Mouse (Mus musculus) liver, embryonic 11.5 days (tissue): ENCODE measurements around the gene Tmc4. TPM values are rescaled to one million over a fixed set of nuclear protein-coding genes. Genes with fewer than 3 reads are reported as not detected.
A peak's percentile ranks its signal among the peaks of the same experiment; 100 is the strongest.
"Not testable (repeated sequence)": the region's sequence is repeated elsewhere in the genome, so short reads cannot be mapped to it uniquely, and the experiment has no call there.

Experiments used
- ATAC-seq: fragments of 200-750 bp; cut with Nextera tagmentation; replicated peaks from 2 replicates; pipeline ENCODE4 v1.8.0; 2017; ENCODE audit warnings: moderate number of reproducible peaks, mild to moderate bottlenecking, moderate TSS enrichment, moderate library complexity; ENCODE audit not compliant: low FRiP score
- DNase-seq: peaks from one replicate; pipeline ENCODE4 v3.0.0-alpha.2; 2017; ENCODE audit warnings: low spot score
- H3K27ac ChIP-seq: fragments of 300-500 bp; sonication (generic); 2 replicates; pipeline ENCODE4 v1.5.1; 2014; ENCODE audit warnings: mild to moderate bottlenecking, low read depth, low read length, control low read depth
- H3K27me3 ChIP-seq: fragments of 300-500 bp; sonication (generic); replicated peaks from 2 replicates; pipeline ENCODE4 v1.6.1; 2014; ENCODE audit warnings: low read length, mixed read lengths; ENCODE audit not compliant: control insufficient read depth, insufficient read depth
- H3K36me3 ChIP-seq: fragments of 300-500 bp; sonication (generic); 2 replicates; pipeline ENCODE4 v1.6.1; 2014; ENCODE audit warnings: mild to moderate bottlenecking, low read length, moderate library complexity, mixed read lengths; ENCODE audit not compliant: control insufficient read depth, insufficient read depth
- H3K4me1 ChIP-seq: fragments of 300-500 bp; sonication (generic); replicated peaks from 2 replicates; pipeline ENCODE4 v1.6.1; 2014; ENCODE audit warnings: low read length, mixed read lengths; ENCODE audit not compliant: control insufficient read depth, insufficient read depth
- H3K4me2 ChIP-seq: fragments of 300-500 bp; sonication (generic); 2 replicates; pipeline ENCODE4 v1.6.1; 2014; ENCODE audit warnings: mild to moderate bottlenecking, control low read depth, moderate library complexity
- H3K4me3 ChIP-seq: fragments of 300-500 bp; sonication (generic); 2 replicates; pipeline ENCODE4 v1.5.1; 2014; ENCODE audit warnings: low read depth, low read length, control low read depth
- H3K9ac ChIP-seq: fragments of 300-500 bp; sonication (generic); 2 replicates; pipeline ENCODE4 v1.6.1; 2014; ENCODE audit warnings: low read depth, low read length, control low read depth
- H3K9me3 ChIP-seq: fragments of 300-500 bp; sonication (generic); 2 replicates; pipeline ENCODE4 v1.6.1; 2016; ENCODE audit warnings: low read length, inconsistent platforms, mixed read lengths; ENCODE audit not compliant: control insufficient read depth
- WGBS: fragments of 180-500 bp; shearing (Covaris S2); extraction: QIAGEN DNeasy Blood & Tissue Kit; methylation state at CpG from one replicate; pipeline ENCODE4 v1.1.7; 2014; 5-methylcytosine and 5-hydroxymethylcytosine counted together
- polyA plus RNA-seq: library from polyadenylated mRNA; unstranded; fragments of >200 nt; fragmentation: Nextera tagmentation; extraction: Ambion mirVana; gene quantifications from 2 replicates; pipeline ENCODE4 v1.2.1, GENCODE M21; 2014

Gene Tmc4
- polyA plus RNA-seq, 1 experiment from 2014 or later, result 10.0 TPM

DNA sequence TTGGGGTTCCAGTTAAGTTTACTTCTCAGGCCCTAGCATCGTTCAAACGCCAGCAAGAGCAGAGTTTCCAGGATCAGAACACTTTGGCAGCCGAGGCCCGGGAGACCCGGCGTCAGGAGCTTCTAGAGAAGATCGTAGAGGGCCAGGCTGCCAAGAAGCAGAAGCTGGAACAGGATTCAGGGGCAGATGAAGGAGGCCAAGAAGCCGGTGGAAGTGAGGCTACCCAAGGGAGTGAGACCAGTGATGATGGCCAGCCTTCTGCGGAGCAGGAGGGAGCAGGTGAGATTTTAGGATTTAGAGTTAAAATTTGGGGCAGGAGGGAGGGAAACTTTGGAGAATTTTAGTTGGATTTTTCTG is 17.6 kb upstream of the Tmc4 start:
- not testable (repeated sequence) for H3K9me3 ChIP-seq, H3K36me3 ChIP-seq, DNase-seq, ATAC-seq, H3K27me3 ChIP-seq
- H3K4me3 ChIP-seq, result peak overlapping the region; percentile 76
- WGBS, result 10% methylated on average over 9 of the region's 9 CpGs
- H3K27ac ChIP-seq, result 0 out of 2 replicates have a peak overlapping the region, but pooled peaks have one; percentile 95
- peaks cover 12% of the 10 kb centered on the region for H3K4me1 ChIP-seq
- peak overlapping the region; percentile 70 for H3K9ac ChIP-seq
- H3K4me2 ChIP-seq, result peak overlapping the region; percentile 98

DNA sequence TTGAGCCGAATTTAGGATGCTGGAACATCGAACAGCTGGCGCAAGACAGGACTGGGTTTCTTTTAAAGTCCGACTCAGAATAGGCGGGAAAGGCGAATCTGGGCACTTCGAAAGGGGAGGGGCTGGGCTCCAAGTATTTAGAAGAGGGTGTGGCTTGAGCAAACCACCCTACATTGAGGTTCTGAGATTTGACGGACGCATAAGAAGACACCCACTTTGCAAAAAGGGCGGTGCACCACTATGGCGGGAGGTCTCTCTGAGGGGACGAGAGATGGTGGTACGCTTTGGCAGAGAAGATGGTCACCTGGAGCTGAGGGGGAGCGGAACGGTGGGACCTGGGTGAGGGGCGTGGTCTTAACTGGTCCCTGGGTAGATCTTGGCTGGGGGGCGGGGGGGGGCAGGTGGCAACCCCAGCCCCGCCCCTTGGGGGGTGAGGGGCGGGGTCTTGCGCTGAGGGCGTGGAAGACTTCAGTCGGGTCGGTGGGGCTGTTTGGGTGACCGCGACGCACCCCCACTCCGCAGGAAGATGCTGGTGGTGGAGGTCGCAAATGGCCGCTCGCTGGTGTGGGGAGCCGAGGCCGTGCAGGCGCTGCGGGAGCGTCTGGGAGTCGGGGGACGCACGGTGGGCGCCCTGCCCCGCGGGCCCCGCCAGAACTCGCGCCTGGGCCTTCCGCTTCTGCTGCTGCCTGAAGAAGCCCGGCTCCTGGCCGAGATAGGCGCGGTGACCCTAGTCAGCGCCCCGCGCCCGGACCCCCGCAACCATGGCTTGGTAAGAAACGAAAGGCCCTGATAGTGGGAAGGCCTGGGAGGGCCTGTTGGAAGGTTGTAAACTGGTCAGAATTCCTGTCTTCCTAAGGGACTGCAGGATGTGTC is 17.0 kb upstream of the Tmc4 start:
- Histone ChIP-seq H3K4me2 (peak overlapping the region; percentile 98), H3K27ac (peak overlapping the region; percentile 95), H3K9ac (peak overlapping the region; percentile 70), H3K36me3 (peaks cover 3% of the 10 kb centered on the region; the same call in 1 of the 2 replicates), H3K4me3 (peak overlapping the region; percentile 76), H3K9me3 (no peaks in the 10 kb centered on the region), H3K4me1 (peaks cover 12% of the 10 kb centered on the region), H3K27me3 (no peaks in the 10 kb centered on the region)
- peak; percentile 83 for DNase-seq
- 0% methylated on average over 45 of the region's 55 CpGs for WGBS
- peak; percentile 46 for ATAC-seq

DNA sequence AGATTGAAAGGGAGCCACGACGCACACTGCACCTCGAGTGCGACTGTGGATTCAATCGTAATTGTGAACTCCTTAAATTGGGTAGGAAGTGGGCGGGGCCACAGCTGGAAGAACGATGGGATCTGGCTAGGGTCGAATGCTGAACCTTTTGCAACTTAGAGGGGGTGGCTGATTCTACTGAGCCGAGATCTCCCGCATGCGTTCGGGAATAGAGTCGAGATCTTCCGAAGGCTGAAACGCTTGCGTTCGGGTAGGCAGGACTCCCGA is 16.4 kb upstream of the Tmc4 start:
- Histone ChIP-seq H3K4me2 (peak overlapping the region; percentile 98), H3K27ac (peak overlapping the region; percentile 95), H3K9ac (peak overlapping the region; percentile 70), H3K4me1 (peaks cover 12% of the 10 kb centered on the region), H3K27me3 (no peaks in the 10 kb centered on the region), H3K9me3 (no peaks in the 10 kb centered on the region), H3K4me3 (peak overlapping the region; percentile 76), H3K36me3 (peaks cover 3% of the 10 kb centered on the region; the same call in 1 of the 2 replicates)
- ATAC-seq (no peak), DNase-seq (no peak)
- WGBS, result under 1% methylated on average over 18 of the region's 18 CpGs

DNA sequence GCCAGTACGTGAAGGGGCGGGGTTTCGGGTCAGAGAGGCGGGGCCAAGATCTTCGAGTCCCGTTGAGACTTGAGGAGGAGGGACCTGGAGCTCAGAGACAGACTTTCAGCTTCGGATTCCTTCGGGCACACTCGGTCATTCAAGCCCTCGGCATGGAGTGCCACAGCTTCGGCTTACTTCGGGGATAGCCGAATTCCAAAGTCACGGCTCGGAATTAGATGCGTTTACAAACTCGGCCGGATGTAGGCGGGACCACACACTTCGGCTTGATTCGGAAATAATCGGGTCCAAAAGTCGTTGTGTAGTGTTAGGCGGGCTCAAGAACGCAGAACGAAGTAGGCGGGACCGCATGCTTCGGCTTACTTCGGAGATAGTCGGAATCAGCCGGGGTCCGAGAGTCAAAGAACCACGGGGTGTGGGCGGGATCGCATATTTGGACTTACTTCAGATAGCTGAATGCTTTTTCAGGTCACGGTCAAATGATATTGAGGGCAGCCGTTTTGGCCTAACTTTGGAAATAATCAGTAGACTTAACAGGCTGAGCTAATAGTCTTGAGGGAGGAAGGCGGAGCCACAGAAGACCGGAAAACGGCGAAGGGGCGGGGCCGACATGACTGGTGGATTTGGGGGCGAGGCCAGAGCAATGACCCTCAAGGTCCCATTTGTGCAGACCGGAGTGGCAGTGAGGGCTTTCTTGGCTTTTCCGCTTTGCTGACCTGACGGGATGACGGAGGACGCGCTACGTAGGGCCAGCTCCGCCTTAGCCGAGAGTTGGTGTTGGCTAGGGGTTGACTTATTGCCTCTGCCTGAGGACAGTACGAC is 15.8 kb upstream of the Tmc4 start, which contains the start of gene Mboat7:
Gene Mboat7 (minus strand): TSS at position 537 of the 822 bp plus-strand sequence.
- Histone ChIP-seq H3K36me3 (peaks cover 4% of the 10 kb centered on the region), H3K4me2 (peak within 1 kb of the TSS; percentile 98), H3K9ac (peak within 1 kb of the TSS; percentile 70), H3K27ac (peak within 1 kb of the TSS; percentile 95), H3K27me3 (no peaks in the 10 kb centered on the region), H3K4me3 (peak within 1 kb of the TSS; percentile 76), H3K9me3 (no peaks in the 10 kb centered on the region), H3K4me1 (peaks cover 12% of the 10 kb centered on the region)
- DNase-seq (peak; percentile 94), ATAC-seq (peak; percentile 82)
- WGBS, result under 1% methylated on average over 55 of the region's 55 CpGs

DNA sequence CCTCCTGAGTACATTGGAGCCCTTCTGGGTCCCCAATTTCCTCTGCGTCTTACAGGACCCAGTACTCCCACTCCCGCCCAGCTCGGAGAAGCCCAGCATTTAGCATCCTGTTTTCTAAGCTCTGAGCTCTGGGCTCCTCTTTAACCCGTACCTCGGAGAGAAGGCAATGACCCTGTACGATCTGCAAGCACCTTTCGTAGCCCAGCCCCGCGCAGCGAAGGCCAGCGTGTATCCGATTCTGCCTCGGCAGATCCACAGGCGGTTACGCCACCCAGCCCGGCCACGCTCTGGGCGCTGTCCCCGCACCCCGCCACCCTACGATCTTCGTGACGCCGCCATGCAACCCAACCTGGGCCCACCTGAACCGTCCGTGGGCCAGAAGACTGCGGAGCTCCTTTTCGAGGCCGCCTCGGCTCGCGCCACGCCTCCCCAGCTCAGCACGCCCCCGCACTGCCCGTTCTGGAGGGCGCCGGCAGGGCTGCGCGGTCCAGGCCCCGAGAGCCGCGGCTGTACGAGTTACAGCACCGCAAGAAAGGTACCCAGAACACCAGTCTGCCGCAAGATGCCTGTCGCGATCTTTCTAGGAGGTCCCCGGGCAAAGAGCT is 15.1 kb upstream of the Tmc4 start, which contains the start of gene Tsen34:
Gene Tsen34 (plus strand): TSS at position 482 of the 605 bp plus-strand sequence.
- H3K4me2 ChIP-seq, result peak within 1 kb of the TSS; percentile 98
- peaks cover 12% of the 10 kb centered on the region for H3K4me1 ChIP-seq
- WGBS, result under 1% methylated on average over 49 of the region's 49 CpGs
- H3K27ac ChIP-seq, result peak within 1 kb of the TSS; percentile 95
- H3K9me3 ChIP-seq, result no peaks in the 10 kb centered on the region
- peak within 1 kb of the TSS; percentile 70 for H3K9ac ChIP-seq
- ATAC-seq, result no peak
- H3K4me3 ChIP-seq, result peak within 1 kb of the TSS; percentile 76
- DNase-seq, result no peak
- no peaks in the 10 kb centered on the region for H3K27me3 ChIP-seq
- peaks cover 6% of the 10 kb centered on the region for H3K36me3 ChIP-seq

DNA sequence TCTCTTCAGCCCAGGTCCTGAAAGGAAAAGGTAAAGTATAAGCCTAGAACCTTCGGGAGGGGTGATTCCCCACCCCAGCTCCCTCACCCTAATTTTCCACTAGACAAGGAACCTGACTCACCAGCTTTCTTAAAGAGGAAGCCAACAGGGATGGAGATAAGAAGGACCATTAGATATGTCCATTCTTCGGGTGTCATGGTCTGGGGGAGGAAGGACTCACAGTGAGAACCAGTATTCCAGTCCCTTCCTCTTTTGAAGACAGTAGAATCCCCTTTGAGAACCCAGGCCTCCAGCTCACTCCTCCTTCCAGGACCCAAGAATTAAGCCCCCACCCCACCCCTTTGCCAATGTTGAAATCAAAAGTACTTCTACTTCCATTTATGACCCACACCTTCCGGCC is 14.6 kb upstream of the Tmc4 start:
- Histone ChIP-seq H3K4me1 (peaks cover 12% of the 10 kb centered on the region), H3K4me2 (peak overlapping the region; percentile 98), H3K9me3 (no peaks in the 10 kb centered on the region), H3K36me3 (peaks cover 3% of the 10 kb centered on the region; the same call in 1 of the 2 replicates), H3K9ac (peak overlapping the region; percentile 70), H3K4me3 (peak overlapping the region; percentile 76), H3K27me3 (no peaks in the 10 kb centered on the region), H3K27ac (no peak overlapping the region)
- DNase-seq (no peak), ATAC-seq (no peak)
- WGBS, result 15% methylated on average over 3 of the region's 3 CpGs

DNA sequence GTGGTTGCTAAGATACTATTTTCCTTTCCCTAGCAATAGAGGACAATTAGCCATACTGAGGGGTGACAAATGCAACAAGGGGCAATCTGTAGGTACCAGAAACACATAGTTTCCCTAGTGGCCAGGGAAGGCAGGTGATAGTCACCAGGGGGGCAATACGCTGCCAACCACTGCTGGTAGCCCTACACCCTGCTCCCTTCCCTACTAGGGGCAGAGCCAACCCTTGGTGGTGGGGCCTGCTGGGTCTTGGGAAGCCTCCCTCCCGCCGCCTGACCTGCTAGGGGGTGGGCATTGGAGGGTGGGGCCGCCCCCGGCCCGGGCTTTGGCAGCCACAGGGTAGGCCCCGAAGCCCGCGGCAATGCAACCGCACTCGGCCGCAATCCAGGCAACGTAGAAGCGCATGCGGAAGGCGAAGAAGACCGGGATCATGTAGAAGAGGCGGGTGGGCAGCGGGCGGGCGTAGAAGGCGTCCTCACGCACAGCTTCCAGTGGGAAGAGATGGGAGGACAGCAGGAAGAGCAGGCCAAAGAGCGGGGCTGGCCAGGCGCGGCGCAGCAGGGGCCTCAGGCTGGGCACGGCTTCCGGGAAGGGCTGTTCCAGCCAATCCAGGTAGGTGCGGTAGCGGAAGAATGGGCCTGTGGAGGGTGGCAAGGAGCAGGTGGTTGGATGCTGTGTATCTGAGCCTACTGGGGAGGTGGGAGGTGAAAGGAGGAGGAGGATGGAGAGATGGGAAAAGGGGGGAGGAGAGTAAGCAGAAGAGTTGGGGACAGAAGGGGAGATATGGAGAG is 8.2 kb upstream of the Tmc4 start:
- DNase-seq, result no peak
- Histone ChIP-seq H3K4me3 (no peak overlapping the region), H3K9me3 (no peaks in the 10 kb centered on the region), H3K4me1 (no peaks in the 10 kb centered on the region), H3K36me3 (peaks cover 11% of the 10 kb centered on the region), H3K9ac (no peak overlapping the region), H3K4me2 (no peak overlapping the region), H3K27me3 (no peaks in the 10 kb centered on the region), H3K27ac (no peak overlapping the region)
- ATAC-seq, result no peak
- 87% methylated on average over 31 of the region's 31 CpGs for WGBS

DNA sequence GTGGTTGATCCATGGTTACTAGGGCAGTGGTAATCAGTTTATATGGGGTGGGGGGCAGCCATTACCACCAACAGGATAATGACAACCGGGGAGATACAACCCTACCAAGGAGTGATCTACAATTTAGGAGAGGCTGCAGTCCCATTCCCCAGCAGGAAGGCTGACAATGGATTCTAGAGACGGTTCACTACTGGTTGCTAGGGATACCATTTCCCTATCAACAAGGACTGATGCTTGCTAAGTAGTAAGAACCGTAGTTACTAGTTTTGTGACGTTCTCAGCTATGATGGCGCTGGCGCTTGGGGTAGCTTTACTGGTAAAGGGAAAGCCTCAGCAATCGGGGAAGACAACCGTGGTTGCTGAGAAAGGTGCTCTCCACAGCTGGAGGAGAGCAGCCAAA is 7.3 kb upstream of the Tmc4 start:
- ATAC-seq (no peak), DNase-seq (no peak)
- Histone ChIP-seq H3K4me2 (no peak overlapping the region), H3K4me3 (no peak overlapping the region), H3K36me3 (peaks cover 11% of the 10 kb centered on the region), H3K9me3 (no peaks in the 10 kb centered on the region), H3K27ac (no peak overlapping the region), H3K4me1 (no peaks in the 10 kb centered on the region), H3K9ac (no peak overlapping the region), H3K27me3 (no peaks in the 10 kb centered on the region)
- WGBS, result 89% methylated on average over 8 of the region's 8 CpGs
